Mouse (Mus musculus): ENCODE results near the gene Eva1c. TPM values are rescaled to one million over a fixed set of nuclear protein-coding genes. Genes with fewer than 3 reads are reported as not detected.
A peak's percentile ranks its signal among the peaks of the same experiment; 100 is the strongest.

The Eva1c gene
- polyA plus RNA-seq, 1 experiment from 2014 or later: 0.20 TPM

GRCm38 (mm10) chr16:90868129-90868528, 41.6 kb downstream of the Eva1c start:
- Histone ChIP-seq H3K9ac (ENCODE audit: low read depth, low read length) (no peak overlapping the region), H3K27ac (ENCODE audit: low read depth, low read length) (no peak overlapping the region), H3K9me3 (ENCODE audit: control insufficient read depth, low read length) (no peaks in the 10 kb centered on the region), H3K4me1 (ENCODE audit: control insufficient read depth, insufficient read depth, low read length) (0 out of 2 replicates have a peak, but pooled peaks cover 6% of the 10 kb centered on the region), H3K4me3 (ENCODE audit: low read length) (no peak overlapping the region), H3K4me2 (replicated peaks; ENCODE audit: low read depth, low read length) (no peak overlapping the region), H3K36me3 (ENCODE audit: control insufficient read depth, insufficient read depth, low read length) (no peaks in the 10 kb centered on the region), H3K27me3 (ENCODE audit: control insufficient read depth, insufficient read depth, low read length) (0 out of 2 replicates have a peak, but pooled peaks cover 3% of the 10 kb centered on the region)
- no peak for ATAC-seq (ENCODE audit: low FRiP score, low TSS enrichment)
- 29% methylated on average over 7 of the region's 7 CpGs for WGBS

- no peak overlapping the region for H3K9ac ChIP-seq (ENCODE audit: low read depth, low read length)
- H3K27ac ChIP-seq (ENCODE audit: low read depth, low read length): no peak overlapping the region
- H3K27me3 ChIP-seq (ENCODE audit: control insufficient read depth, insufficient read depth, low read length): no peaks in the 10 kb centered on the region
- H3K4me3 ChIP-seq (ENCODE audit: low read length): no peak overlapping the region
- WGBS: 40% methylated on average over 4 of the region's 4 CpGs
- H3K4me1 ChIP-seq (ENCODE audit: control insufficient read depth, insufficient read depth, low read length): 0 out of 2 replicates have a peak, but pooled peaks cover 6% of the 10 kb centered on the region
- H3K4me2 ChIP-seq (replicated peaks; ENCODE audit: low read depth, low read length): no peak overlapping the region
- H3K36me3 ChIP-seq (ENCODE audit: control insufficient read depth, insufficient read depth, low read length): no peaks in the 10 kb centered on the region
- ATAC-seq (ENCODE audit: low FRiP score, low TSS enrichment): no peak
- no peaks in the 10 kb centered on the region for H3K9me3 ChIP-seq (ENCODE audit: control insufficient read depth, low read length)
Measured at GRCm38 (mm10) chr16:90869361-90869760, 42.8 kb downstream of the Eva1c start.

GRCm38 (mm10) chr16:90872936-90873335, 46.4 kb downstream of the Eva1c start:
- Histone ChIP-seq H3K4me1 (ENCODE audit: control insufficient read depth, insufficient read depth, low read length) (0 out of 2 replicates have a peak, but pooled peaks cover 3% of the 10 kb centered on the region), H3K4me3 (ENCODE audit: low read length) (no peak overlapping the region), H3K27me3 (ENCODE audit: control insufficient read depth, insufficient read depth, low read length) (no peaks in the 10 kb centered on the region), H3K27ac (ENCODE audit: low read depth, low read length) (no peak overlapping the region), H3K9ac (ENCODE audit: low read depth, low read length) (no peak overlapping the region), H3K9me3 (ENCODE audit: control insufficient read depth, low read length) (no peaks in the 10 kb centered on the region), H3K4me2 (replicated peaks; ENCODE audit: low read depth, low read length) (no peak overlapping the region), H3K36me3 (ENCODE audit: control insufficient read depth, insufficient read depth, low read length) (no peaks in the 10 kb centered on the region)
- 67% methylated on average over 8 of the region's 8 CpGs for WGBS
- ATAC-seq (ENCODE audit: low FRiP score, low TSS enrichment): no peak

- no peak overlapping the region for H3K4me2 ChIP-seq (replicated peaks; ENCODE audit: low read depth, low read length)
- ATAC-seq (ENCODE audit: low FRiP score, low TSS enrichment): no peak
- H3K9ac ChIP-seq (ENCODE audit: low read depth, low read length): no peak overlapping the region
- H3K4me3 ChIP-seq (ENCODE audit: low read length): no peak overlapping the region
- no peaks in the 10 kb centered on the region for H3K36me3 ChIP-seq (ENCODE audit: control insufficient read depth, insufficient read depth, low read length)
- 79% methylated on average over 5 of the region's 5 CpGs for WGBS
- no peak overlapping the region for H3K27ac ChIP-seq (ENCODE audit: low read depth, low read length)
- H3K9me3 ChIP-seq (ENCODE audit: control insufficient read depth, low read length): no peaks in the 10 kb centered on the region
- no peaks in the 10 kb centered on the region for H3K4me1 ChIP-seq (ENCODE audit: control insufficient read depth, insufficient read depth, low read length)
- no peaks in the 10 kb centered on the region for H3K27me3 ChIP-seq (ENCODE audit: control insufficient read depth, insufficient read depth, low read length)
Measured at GRCm38 (mm10) chr16:90874536-90874935, 48.0 kb downstream of the Eva1c start.

GRCm38 (mm10) chr16:90878135-90878860, 51.8 kb downstream of the Eva1c start:
- H3K9me3 ChIP-seq (ENCODE audit: control insufficient read depth, low read length): no peaks in the 10 kb centered on the region
- H3K4me3 ChIP-seq (ENCODE audit: low read length): no peak overlapping the region
- no peaks in the 10 kb centered on the region for H3K27me3 ChIP-seq (ENCODE audit: control insufficient read depth, insufficient read depth, low read length)
- no peak for ATAC-seq (ENCODE audit: low FRiP score, low TSS enrichment)
- no peak overlapping the region for H3K4me2 ChIP-seq (replicated peaks; ENCODE audit: low read depth, low read length)
- H3K9ac ChIP-seq (ENCODE audit: low read depth, low read length): no peak overlapping the region
- H3K27ac ChIP-seq (ENCODE audit: low read depth, low read length): no peak overlapping the region
- no peaks in the 10 kb centered on the region for H3K36me3 ChIP-seq (ENCODE audit: control insufficient read depth, insufficient read depth, low read length)
- 88% methylated on average over 3 of the region's 3 CpGs for WGBS
- H3K4me1 ChIP-seq (ENCODE audit: control insufficient read depth, insufficient read depth, low read length): 0 out of 2 replicates have a peak, but pooled peaks cover 3% of the 10 kb centered on the region

GRCm38 (mm10) chr16:90882501-90882977, 56.0 kb downstream of the Eva1c start:
- Histone ChIP-seq H3K27me3 (ENCODE audit: control insufficient read depth, insufficient read depth, low read length) (no peaks in the 10 kb centered on the region), H3K4me1 (ENCODE audit: control insufficient read depth, insufficient read depth, low read length) (0 out of 2 replicates have a peak, but pooled peaks cover 3% of the 10 kb centered on the region), H3K4me2 (replicated peaks; ENCODE audit: low read depth, low read length) (no peak overlapping the region), H3K9ac (ENCODE audit: low read depth, low read length) (no peak overlapping the region), H3K9me3 (ENCODE audit: control insufficient read depth, low read length) (no peaks in the 10 kb centered on the region), H3K27ac (ENCODE audit: low read depth, low read length) (no peak overlapping the region; the same call in 1 of the 2 replicates), H3K4me3 (ENCODE audit: low read length) (no peak overlapping the region), H3K36me3 (ENCODE audit: control insufficient read depth, insufficient read depth, low read length) (no peaks in the 10 kb centered on the region)
- 53% methylated on average over 8 of the region's 8 CpGs for WGBS
- peak; percentile 52; the same call in 1 of the 2 replicates for ATAC-seq (ENCODE audit: low FRiP score, low TSS enrichment)

- Histone ChIP-seq H3K27ac (ENCODE audit: low read depth, low read length) (no peak overlapping the region), H3K9ac (ENCODE audit: low read depth, low read length) (no peak overlapping the region), H3K4me1 (ENCODE audit: control insufficient read depth, insufficient read depth, low read length) (0 out of 2 replicates have a peak, but pooled peaks cover 3% of the 10 kb centered on the region), H3K4me2 (replicated peaks; ENCODE audit: low read depth, low read length) (no peak overlapping the region), H3K9me3 (ENCODE audit: control insufficient read depth, low read length) (no peaks in the 10 kb centered on the region), H3K4me3 (ENCODE audit: low read length) (no peak overlapping the region), H3K27me3 (ENCODE audit: control insufficient read depth, insufficient read depth, low read length) (no peaks in the 10 kb centered on the region), H3K36me3 (ENCODE audit: control insufficient read depth, insufficient read depth, low read length) (no peaks in the 10 kb centered on the region)
- ATAC-seq (ENCODE audit: low FRiP score, low TSS enrichment): no peak
- 63% methylated on average over 2 of the region's 2 CpGs for WGBS
Measured at GRCm38 (mm10) chr16:90885351-90885750, 58.8 kb downstream of the Eva1c start.

- Histone ChIP-seq H3K9me3 (ENCODE audit: control insufficient read depth, low read length) (no peaks in the 10 kb centered on the region), H3K27ac (ENCODE audit: low read depth, low read length) (no peak overlapping the region), H3K4me2 (replicated peaks; ENCODE audit: low read depth, low read length) (no peak overlapping the region), H3K36me3 (ENCODE audit: control insufficient read depth, insufficient read depth, low read length) (no peaks in the 10 kb centered on the region), H3K4me1 (ENCODE audit: control insufficient read depth, insufficient read depth, low read length) (0 out of 2 replicates have a peak, but pooled peaks cover 3% of the 10 kb centered on the region), H3K27me3 (ENCODE audit: control insufficient read depth, insufficient read depth, low read length) (no peaks in the 10 kb centered on the region), H3K4me3 (ENCODE audit: low read length) (no peak overlapping the region), H3K9ac (ENCODE audit: low read depth, low read length) (no peak overlapping the region)
- ATAC-seq (ENCODE audit: low FRiP score, low TSS enrichment): no peak
- WGBS: 63% methylated on average over 9 of the region's 9 CpGs
Measured at GRCm38 (mm10) chr16:90885781-90886565, 59.5 kb downstream of the Eva1c start.
